Mouse (Mus musculus) liver, adult 2 months (tissue): ENCODE measurements around the gene Sh3glb1. TPM values are rescaled to one million over a fixed set of nuclear protein-coding genes. Genes with fewer than 3 reads are reported as not detected.

ENCODE experiments used
- DNase-seq: peaks from one replicate; pipeline ENCODE4 v3.0.0-alpha.2; 2011; ENCODE audit warnings: low read depth, low spot score; ENCODE audit errors: extremely low read depth
- H3K27ac ChIP-seq: fragments of 200-500 bp; replicated peaks from 2 replicates; pipeline ENCODE4 v1.5.1; 2012; ENCODE audit warnings: low read depth, mild to moderate bottlenecking, control low read depth, inconsistent platforms, low read length; ENCODE audit not compliant: insufficient read depth
- H3K27me3 ChIP-seq: fragments of 200-500 bp; 2 replicates; pipeline ENCODE4 v1.6.1; 2012; ENCODE audit warnings: mild to moderate bottlenecking, moderate library complexity, low read length, inconsistent platforms; ENCODE audit not compliant: control insufficient read depth, insufficient read depth
- H3K36me3 ChIP-seq: fragments of 200-500 bp; 2 replicates; pipeline ENCODE4 v1.6.1; 2012; ENCODE audit warnings: low read length, inconsistent platforms; ENCODE audit not compliant: control insufficient read depth, insufficient read depth
- H3K4me1 ChIP-seq: fragments of 200-500 bp; 2 replicates; pipeline ENCODE4 v1.6.1; 2011; ENCODE audit warnings: low read length; ENCODE audit not compliant: control insufficient read depth, insufficient read depth
- H3K4me3 ChIP-seq: fragments of 200-500 bp; 2 replicates; pipeline ENCODE4 v1.5.1; 2011; ENCODE audit warnings: low read depth, mild to moderate bottlenecking, control low read depth, low read length, moderate library complexity; ENCODE audit not compliant: insufficient read depth
- H3K79me2 ChIP-seq: fragments of 200-500 bp; 2 replicates; pipeline ENCODE4 v1.6.1; 2012; ENCODE audit warnings: inconsistent platforms, mild to moderate bottlenecking, low read length, moderate library complexity; ENCODE audit not compliant: control insufficient read depth, insufficient read depth
- H3K9ac ChIP-seq: fragments of 200-500 bp; 2 replicates; pipeline ENCODE4 v1.6.1; 2012; ENCODE audit warnings: low read depth, mild to moderate bottlenecking, control low read depth, inconsistent platforms, low read length
- CTCF ChIP-seq: fragments of 200-500 bp; IDR thresholded peaks from 2 replicates; pipeline ENCODE4 v1.5.1; 2011; ENCODE audit warnings: low read depth, low read length, control low read depth
- POLR2A ChIP-seq: fragments of 200-500 bp; IDR thresholded peaks from 2 replicates; pipeline ENCODE4 v1.6.1; 2011; ENCODE audit warnings: low read length, control low read depth; ENCODE audit not compliant: insufficient read depth; ENCODE audit errors: extremely low read depth
- WGBS: fragments of 180-500 bp; shearing (Covaris S2); methylation state at CpG from one replicate; pipeline ENCODE4 v1.1.7; 2018; 5-methylcytosine and 5-hydroxymethylcytosine counted together
- polyA plus RNA-seq: library from polyadenylated mRNA; depleted of rRNA; stranded (reverse); fragments of >200 nt; gene quantifications from 2 replicates; pipeline ENCODE4 v1.2.3, GENCODE M21; 2012
- total RNA-seq: library from RNA; depleted of rRNA; stranded (reverse); fragments of >200 nt; gene quantifications from 2 replicates; pipeline ENCODE4 v1.2.3, GENCODE M21; 2014

The Sh3glb1 gene
- total and polyA plus RNA-seq, 2 experiments = 7.7 to 28.2 TPM

GRCm38 (mm10) chr3:144672016-144672415, 48.1 kb downstream of the Sh3glb1 start:
- Histone ChIP-seq H3K9ac (no peak overlapping the region), H3K27me3 (no peaks in the 10 kb centered on the region), H3K27ac (no peak overlapping the region), H3K4me1 (no peaks in the 10 kb centered on the region), H3K79me2 (no peaks in the 10 kb centered on the region), H3K4me3 (no peak overlapping the region), H3K36me3 (no peaks in the 10 kb centered on the region)
- no peak for DNase-seq
- TF ChIP-seq CTCF = no peak
- WGBS = 74% methylated on average over 8 of the region's 8 CpGs

DNA sequence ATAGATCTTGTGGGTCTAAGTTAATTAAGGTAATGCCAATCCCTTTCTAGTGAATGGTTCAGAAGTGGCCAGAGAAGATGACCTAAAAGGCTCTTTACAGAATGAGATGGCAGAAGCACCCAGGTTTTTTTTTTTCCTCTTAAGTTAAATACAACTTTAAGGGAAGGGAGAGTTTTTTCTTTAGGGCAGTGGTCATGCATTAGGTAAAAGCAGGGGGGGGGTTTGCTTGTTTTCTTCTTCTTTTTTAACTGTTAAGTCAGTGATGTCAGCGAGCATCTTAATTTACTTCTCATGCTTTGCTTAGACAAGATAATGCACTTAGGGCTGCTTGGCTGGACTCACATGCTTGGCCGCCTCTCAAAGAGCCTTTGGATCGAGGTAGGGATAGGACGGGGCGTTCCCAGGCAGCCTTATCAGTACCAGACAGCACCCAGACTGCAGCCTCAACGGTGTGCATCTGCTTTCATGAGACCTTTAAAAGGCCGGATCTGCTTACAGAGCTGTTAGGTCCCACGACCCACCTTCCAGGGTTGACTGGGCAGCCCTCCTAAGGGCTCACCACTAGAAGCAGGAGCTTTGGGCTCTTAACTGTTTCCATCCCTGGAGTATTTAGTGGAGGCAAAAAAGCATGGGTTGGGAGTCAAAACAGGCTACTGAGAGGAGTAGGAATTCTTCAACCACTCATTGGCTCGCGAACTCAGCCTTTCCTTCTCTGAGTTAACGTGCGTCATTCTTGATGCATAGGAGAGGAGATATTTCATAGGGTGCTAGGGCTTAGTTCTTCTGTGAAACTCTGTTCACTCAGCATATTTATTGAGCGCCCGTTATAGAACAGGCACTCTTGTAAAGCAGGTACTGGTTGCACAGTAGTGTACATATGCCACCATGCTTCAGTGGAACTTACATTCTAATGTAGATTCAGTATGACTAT, 49.9 kb downstream of the Sh3glb1 start:
- DNase-seq = peak; percentile 37
- H3K9ac ChIP-seq = no peak overlapping the region
- no peak overlapping the region for H3K4me3 ChIP-seq
- WGBS = 57% methylated on average over 14 of the region's 14 CpGs
- no peaks in the 10 kb centered on the region for H3K36me3 ChIP-seq
- no peaks in the 10 kb centered on the region; the same call in 1 of the 2 replicates for H3K27me3 ChIP-seq
- no peaks in the 10 kb centered on the region for H3K79me2 ChIP-seq
- TF ChIP-seq CTCF (no peak), POLR2A (no peak)
- no peaks in the 10 kb centered on the region for H3K4me1 ChIP-seq
- no peak overlapping the region for H3K27ac ChIP-seq

DNA sequence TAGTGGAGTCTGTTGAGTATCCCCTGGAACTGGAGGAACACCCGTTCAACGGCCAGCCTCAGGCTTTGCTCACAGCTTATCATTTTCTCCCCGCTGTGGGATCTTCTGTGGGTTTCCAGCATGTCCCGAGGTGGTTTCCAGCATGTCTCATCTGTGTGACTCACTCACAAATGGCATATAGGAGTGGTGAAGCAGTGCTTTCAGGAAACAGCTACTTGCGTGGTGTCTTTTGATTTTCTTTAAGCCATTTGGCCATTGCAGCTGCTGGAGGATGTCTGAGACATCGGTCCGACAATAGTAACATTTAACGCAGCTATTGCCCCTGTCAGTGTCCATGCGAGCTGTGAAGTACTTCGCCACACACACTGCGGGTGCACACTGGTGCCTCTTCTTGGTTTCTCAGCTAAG, 50.7 kb downstream of the Sh3glb1 start:
- TF ChIP-seq CTCF (no peak), POLR2A (no peak)
- Histone ChIP-seq H3K27me3 (no peaks in the 10 kb centered on the region; the same call in 1 of the 2 replicates), H3K4me1 (no peaks in the 10 kb centered on the region), H3K36me3 (no peaks in the 10 kb centered on the region), H3K9ac (no peak overlapping the region), H3K27ac (no peak overlapping the region), H3K4me3 (no peak overlapping the region), H3K79me2 (no peaks in the 10 kb centered on the region)
- WGBS = 84% methylated on average over 11 of the region's 11 CpGs
- DNase-seq = no peak

DNA sequence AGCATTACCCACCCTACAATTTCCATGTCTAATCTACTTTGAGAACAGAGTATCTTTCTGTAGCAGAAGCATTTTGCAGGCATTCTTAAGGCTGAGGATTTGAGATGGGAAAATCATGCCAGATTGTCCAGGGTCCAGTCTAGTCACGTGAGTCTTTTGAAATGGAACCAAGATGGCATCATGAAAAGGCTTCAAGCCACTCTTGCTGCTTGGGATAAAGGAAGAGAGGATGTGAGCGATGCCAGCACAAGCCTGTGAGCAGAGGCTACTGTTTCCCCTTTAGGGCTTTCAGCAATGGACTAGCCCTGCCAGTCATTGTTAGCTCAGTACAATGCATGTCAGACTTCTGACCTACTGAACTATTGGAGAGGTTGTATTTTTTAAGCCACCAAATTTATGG, 51.2 kb downstream of the Sh3glb1 start:
- no peak overlapping the region for H3K4me3 ChIP-seq
- no peaks in the 10 kb centered on the region for H3K36me3 ChIP-seq
- H3K79me2 ChIP-seq = no peaks in the 10 kb centered on the region
- no peaks in the 10 kb centered on the region for H3K4me1 ChIP-seq
- H3K27ac ChIP-seq = no peak overlapping the region
- TF ChIP-seq POLR2A (no peak), CTCF (no peak)
- DNase-seq = no peak
- H3K27me3 ChIP-seq = no peaks in the 10 kb centered on the region; the same call in 1 of the 2 replicates
- no peak overlapping the region for H3K9ac ChIP-seq
- WGBS = 80% methylated on average over 2 of the region's 2 CpGs

DNA sequence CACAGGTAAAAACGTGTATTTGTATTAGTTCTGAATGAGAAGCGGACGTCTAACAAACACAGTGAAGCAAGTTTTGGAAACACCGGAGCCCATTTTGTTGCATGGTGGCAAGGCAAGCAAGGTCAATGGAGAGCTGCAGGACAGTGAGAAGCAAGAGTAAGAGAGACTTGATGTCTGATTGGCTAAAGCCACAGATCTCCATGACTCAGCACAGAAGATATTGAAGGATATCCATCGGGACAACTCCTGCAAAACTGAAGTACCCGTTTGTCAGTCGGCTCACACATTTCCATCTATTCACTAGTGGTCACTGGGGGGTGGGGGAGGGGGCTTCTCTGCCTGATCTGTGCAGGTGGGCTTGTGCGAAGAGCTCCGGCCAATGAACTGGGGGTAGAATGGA, 52.1 kb downstream of the Sh3glb1 start:
- no peak for DNase-seq
- no peaks in the 10 kb centered on the region for H3K36me3 ChIP-seq

More for the DNA sequence above, 52.1 kb downstream of the Sh3glb1 start:
- Histone ChIP-seq H3K9ac (no peak overlapping the region), H3K4me1 (peaks cover 3% of the 10 kb centered on the region), H3K79me2 (no peaks in the 10 kb centered on the region), H3K27me3 (no peaks in the 10 kb centered on the region; the same call in 1 of the 2 replicates), H3K27ac (no peak overlapping the region), H3K4me3 (no peak overlapping the region)
- WGBS = 89% methylated on average over 9 of the region's 9 CpGs
- TF ChIP-seq POLR2A (no peak), CTCF (no peak)
